Mouse (Mus musculus): ENCODE data around the gene 4930524N10Rik.

The 4930524N10Rik gene

GRCm38 (mm10) chrX:154343292-154343691 lies at the start of gene 4930524N10Rik:
Gene 4930524N10Rik (minus strand): TSS chrX:154343392.
- no peak for DNase-seq (ENCODE audit: extremely low spot score, low read depth, low spot score)

GRCm38 (mm10) chrX:154350042-154350441 lies 6.8 kb upstream of the 4930524N10Rik start:
- DNase-seq (ENCODE audit: extremely low spot score, low read depth, low spot score) = no peak

GRCm38 (mm10) chrX:154349302-154350041 lies 6.3 kb upstream of the 4930524N10Rik start:
- DNase-seq (ENCODE audit: extremely low spot score, low read depth, low spot score) = no peak

- no peak for DNase-seq (ENCODE audit: extremely low spot score, low read depth, low spot score)
These were observed 4.7 kb upstream of the 4930524N10Rik start for GRCm38 (mm10) chrX:154347933-154348332.
